Mouse (Mus musculus) lung, embryonic 14.5 days (tissue): ENCODE measurements around the gene Gm28635. TPM values are rescaled to one million over a fixed set of nuclear protein-coding genes. Genes with fewer than 3 reads are reported as not detected.
"Not testable (repeated sequence)": the region's sequence is repeated elsewhere in the genome, so short reads cannot be mapped to it uniquely, and the experiment has no call there.

Experiments used
- ATAC-seq: fragments of 200-750 bp; cut with Nextera tagmentation; 2 replicates; pipeline ENCODE4 v1.8.0; 2017; ENCODE audit warnings: mild to moderate bottlenecking, moderate TSS enrichment, moderate library complexity; ENCODE audit not compliant: insufficient read depth
- DNase-seq: peaks from one replicate; pipeline ENCODE4 v3.0.0-alpha.2; 2015
- H3K27ac ChIP-seq: fragments of 300-500 bp; sonication (generic); 2 replicates; pipeline ENCODE4 v1.5.1; 2014; ENCODE audit warnings: low read depth, mild to moderate bottlenecking, moderate library complexity
- H3K27me3 ChIP-seq: fragments of 300-500 bp; sonication (generic); 2 replicates; pipeline ENCODE4 v1.6.1; 2014; ENCODE audit warnings: low read length, control low read depth; ENCODE audit not compliant: insufficient read depth
- H3K36me3 ChIP-seq: fragments of 300-500 bp; sonication (generic); 2 replicates; pipeline ENCODE4 v1.6.1; 2014; ENCODE audit warnings: control low read depth; ENCODE audit not compliant: insufficient read depth
- H3K4me1 ChIP-seq: fragments of 300-500 bp; sonication (generic); 2 replicates; pipeline ENCODE4 v1.6.1; 2014; ENCODE audit warnings: antibody characterized with exemption, control low read depth; ENCODE audit not compliant: insufficient read depth
- H3K4me2 ChIP-seq: fragments of 300-500 bp; sonication (generic); 2 replicates; pipeline ENCODE4 v1.6.1; 2014; ENCODE audit warnings: mild to moderate bottlenecking
- H3K4me3 ChIP-seq: fragments of 300-500 bp; sonication (generic); 2 replicates; pipeline ENCODE4 v1.5.1; 2014; ENCODE audit warnings: low read depth, low read length
- H3K9ac ChIP-seq: fragments of 300-500 bp; sonication (generic); 2 replicates; pipeline ENCODE4 v1.6.1; 2014
- H3K9me3 ChIP-seq: fragments of 300-500 bp; sonication (generic); 2 replicates; pipeline ENCODE4 v1.6.1; 2016; ENCODE audit warnings: low read depth, low read length, control low read depth
- CTCF ChIP-seq: IDR thresholded peaks from 2 replicates; pipeline ENCODE4 v1.5.1; 2016; ENCODE audit warnings: antibody characterized with exemption, low read depth
- WGBS: fragments of 180-500 bp; shearing (Covaris S2); extraction: QIAGEN DNeasy Blood & Tissue Kit; methylation state at CpG from one replicate; pipeline ENCODE4 v1.1.7; 2014; 5-methylcytosine and 5-hydroxymethylcytosine counted together
- polyA plus RNA-seq: library from polyadenylated mRNA; unstranded; fragments of >200 nt; fragmentation: Nextera tagmentation; extraction: Ambion mirVana; gene quantifications from 2 replicates; pipeline ENCODE4 v1.2.1, GENCODE M21; 2014

Gm28635 gene
- polyA plus RNA-seq, 1 experiment from 2014 or later: not detected

DNA sequence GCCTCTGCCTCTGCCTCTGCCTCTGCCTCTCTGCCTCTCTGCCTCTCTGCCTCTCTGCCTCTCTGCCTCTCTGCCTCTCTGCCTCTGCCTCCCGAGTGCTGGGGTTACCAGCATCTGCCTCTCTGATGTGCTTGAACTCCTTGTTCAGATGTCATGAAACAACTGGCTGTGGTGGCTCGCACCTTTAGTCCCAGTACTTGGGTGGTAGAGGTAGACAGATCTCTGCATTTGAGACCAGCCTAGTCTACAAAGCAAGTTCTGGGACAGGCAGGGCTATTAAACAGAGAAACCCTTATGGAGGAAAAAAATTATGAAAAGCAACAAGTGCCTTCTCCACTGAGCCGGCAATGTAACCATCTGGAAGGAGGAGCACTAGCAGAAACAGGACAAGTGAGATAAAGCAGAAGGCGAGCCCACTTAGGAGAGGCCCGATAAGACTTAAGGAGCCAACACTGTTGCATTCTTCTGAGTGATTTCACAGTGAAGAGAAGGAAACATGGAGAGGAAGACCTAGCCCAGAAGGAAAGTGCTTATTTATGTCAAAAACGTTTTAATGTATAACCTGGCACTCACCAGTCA is 4.9 kb upstream of the Gm28635 start:
- no peak for TF ChIP-seq CTCF
- Histone ChIP-seq H3K36me3 (peaks cover 50% of the 10 kb centered on the region), H3K9ac (no peak overlapping the region), H3K9me3 (no peaks in the 10 kb centered on the region), H3K4me3 (no peak overlapping the region), H3K4me2 (no peak overlapping the region), H3K27me3 (no peaks in the 10 kb centered on the region), H3K4me1 (no peaks in the 10 kb centered on the region), H3K27ac (no peak overlapping the region)
- ATAC-seq (no peak), DNase-seq (no peak)
- 71% methylated on average over 6 of the region's 6 CpGs for WGBS

- Histone ChIP-seq H3K4me3 (peak within 1 kb of the TSS; percentile 85), H3K4me1 (peaks cover 6% of the 10 kb centered on the region; the same call in 1 of the 2 replicates), H3K27ac (0 out of 2 replicates have a peak within 1 kb of the TSS, but pooled peaks have one; percentile 76), H3K4me2 (peak within 1 kb of the TSS; percentile 67), H3K36me3 (peaks cover 41% of the 10 kb centered on the region), H3K27me3 (no peaks in the 10 kb centered on the region), H3K9me3 (no peaks in the 10 kb centered on the region), H3K9ac (peak within 1 kb of the TSS; percentile 79)
- no peak for TF ChIP-seq CTCF
- 12% methylated on average over 8 of the region's 8 CpGs for WGBS
- DNase-seq (no peak), ATAC-seq (no peak)
These were observed 1.2 kb upstream of the Gm28635 start, which contains the start of gene Tmx2 for GRCm38 (mm10) chr2:84679016-84679415. TSS of gene Tmx2 (minus strand) at chr2:84679140.

DNA sequence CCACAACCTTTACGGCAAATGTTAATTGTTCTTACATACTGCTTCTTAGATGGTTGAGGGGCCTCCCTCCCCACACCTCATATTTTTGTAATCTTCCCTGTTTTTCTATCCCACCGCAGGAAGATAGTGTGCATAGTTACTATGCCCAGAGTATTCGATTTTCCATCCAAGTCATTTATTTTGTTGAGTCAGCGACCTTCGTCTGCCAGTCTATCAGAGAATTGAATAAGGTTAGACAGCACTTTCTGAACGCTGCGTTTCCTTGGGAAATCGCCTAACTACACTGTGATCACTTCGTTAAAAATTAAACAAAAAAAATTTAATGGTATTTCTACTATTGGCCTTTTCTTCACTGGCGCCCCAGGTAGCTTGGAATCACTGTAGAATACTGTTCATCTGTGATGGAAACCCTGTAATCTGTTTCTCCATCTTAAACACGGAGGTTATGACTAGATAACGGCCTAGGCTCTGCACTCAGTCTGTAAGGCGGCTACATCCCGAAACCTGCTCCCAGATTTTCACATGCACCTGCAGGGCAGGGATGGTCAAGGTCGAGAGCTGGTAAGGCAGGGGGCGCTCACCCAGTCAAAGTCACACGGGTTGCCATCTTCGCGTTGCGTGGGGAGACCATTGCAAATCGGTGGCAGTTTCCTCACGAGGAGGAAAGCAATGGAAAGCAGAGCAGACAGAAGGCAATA is 422 bp downstream of the Gm28635 start:
- DNase-seq (no peak), ATAC-seq (peak; percentile 48)
- H3K9me3 ChIP-seq: no peaks in the 10 kb centered on the region
- peak overlapping the region; percentile 54 for H3K9ac ChIP-seq
- peak overlapping the region; percentile 24; the same call in 1 of the 2 replicates for H3K27ac ChIP-seq
- H3K27me3 ChIP-seq: no peaks in the 10 kb centered on the region
- H3K4me1 ChIP-seq: peaks cover 6% of the 10 kb centered on the region; the same call in 1 of the 2 replicates
- peak; percentile 62 for TF ChIP-seq CTCF
- H3K36me3 ChIP-seq: peaks cover 52% of the 10 kb centered on the region
- WGBS: 8% methylated on average over 22 of the region's 22 CpGs
- peak overlapping the region; percentile 70 for H3K4me2 ChIP-seq
- peak overlapping the region; percentile 85 for H3K4me3 ChIP-seq

- H3K4me2 ChIP-seq: peak overlapping the region; percentile 65; the same call in 1 of the 2 replicates
- 62% methylated on average over 4 of the region's 5 CpGs for WGBS
- H3K27ac ChIP-seq: not testable (repeated sequence)
These were observed 6.3 kb downstream of the Gm28635 start for GRCm38 (mm10) chr2:84671535-84671934.

DNA sequence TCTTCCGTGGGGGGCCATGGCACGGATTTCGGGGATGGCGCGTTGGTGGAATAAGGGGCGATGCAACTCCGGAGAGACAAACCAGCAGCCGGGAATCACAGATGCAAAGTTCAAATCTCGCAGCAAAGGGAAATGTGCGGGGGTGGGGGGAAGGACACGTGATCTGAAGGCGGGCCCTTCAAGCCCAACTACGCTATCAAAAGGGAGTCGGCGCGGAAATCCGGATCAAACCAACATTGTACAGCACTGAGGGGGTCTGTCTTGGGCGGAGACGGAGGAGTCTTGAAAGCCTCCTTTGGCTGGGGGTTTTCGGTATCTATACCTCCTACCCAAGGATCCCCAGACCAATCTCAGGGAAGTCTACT is 7.3 kb downstream of the Gm28635 start, which contains the start of gene Selenoh:
Gene Selenoh, minus strand, starts transcription at position 202 of the 365 bp plus-strand sequence.
- under 1% methylated on average over 20 of the region's 20 CpGs for WGBS
- no peak for TF ChIP-seq CTCF
- H3K4me1 ChIP-seq: 0 out of 2 replicates have a peak, but pooled peaks cover 4% of the 10 kb centered on the region
- ATAC-seq (peak; percentile 97), DNase-seq (peak; percentile 97)
- H3K4me2 ChIP-seq: peak within 1 kb of the TSS; percentile 65
- peak within 1 kb of the TSS; percentile 82 for H3K4me3 ChIP-seq
- H3K27ac ChIP-seq: peak within 1 kb of the TSS; percentile 96
- H3K9me3 ChIP-seq: no peaks in the 10 kb centered on the region
- H3K27me3 ChIP-seq: no peaks in the 10 kb centered on the region
- H3K36me3 ChIP-seq: peaks cover 46% of the 10 kb centered on the region
- peak within 1 kb of the TSS; percentile 98 for H3K9ac ChIP-seq

More at GRCm38 (mm10) chr2:84671535-84671934, 6.3 kb downstream of the Gm28635 start:
- H3K9ac ChIP-seq, H3K27me3 ChIP-seq, H3K9me3 ChIP-seq, ATAC-seq, H3K4me1 ChIP-seq: not testable (repeated sequence)
- 0 out of 2 replicates have a peak, but pooled peaks have one; percentile 3 for TF ChIP-seq CTCF
- Histone ChIP-seq H3K36me3 (peaks cover 55% of the 10 kb centered on the region), H3K4me3 (peak overlapping the region; percentile 82; the same call in 1 of the 2 replicates)
- peak; percentile 27 for DNase-seq

- Histone ChIP-seq H3K4me2 (peak overlapping the region; percentile 65), H3K27ac (peak overlapping the region; percentile 96), H3K27me3 (no peaks in the 10 kb centered on the region), H3K4me3 (peak overlapping the region; percentile 82), H3K9me3 (no peaks in the 10 kb centered on the region), H3K9ac (peak overlapping the region; percentile 98), H3K4me1 (0 out of 2 replicates have a peak, but pooled peaks cover 4% of the 10 kb centered on the region), H3K36me3 (peaks cover 40% of the 10 kb centered on the region)
- WGBS: 2% methylated on average over 39 of the region's 39 CpGs
- peak; percentile 60 for DNase-seq
- peak; percentile 78 for ATAC-seq
- TF ChIP-seq CTCF: no peak
These were observed 7.8 kb downstream of the Gm28635 start for GRCm38 (mm10) chr2:84669828-84670568.

GRCm38 (mm10) chr2:84666081-84666480 is 11.8 kb downstream of the Gm28635 start:
- H3K4me2 ChIP-seq: no peak overlapping the region
- DNase-seq (peak; percentile 33), ATAC-seq (no peak)
- peaks cover 14% of the 10 kb centered on the region; the same call in 1 of the 2 replicates for H3K36me3 ChIP-seq
- WGBS: 36% methylated on average over 12 of the region's 12 CpGs
- H3K9ac ChIP-seq: no peak overlapping the region
- no peak overlapping the region for H3K27ac ChIP-seq
- TF ChIP-seq CTCF: no peak
- no peaks in the 10 kb centered on the region for H3K27me3 ChIP-seq
- 0 out of 2 replicates have a peak, but pooled peaks cover 4% of the 10 kb centered on the region for H3K4me1 ChIP-seq
- no peak overlapping the region for H3K4me3 ChIP-seq
- no peaks in the 10 kb centered on the region for H3K9me3 ChIP-seq
